Mouse (Mus musculus) central nervous system, embryonic 11.5 days (tissue): ENCODE results near the gene Defb10. TPM values are rescaled to one million over a fixed set of nuclear protein-coding genes. Genes with fewer than 3 reads are reported as not detected.

ENCODE experiments used
- polyA plus RNA-seq: library from polyadenylated mRNA; depleted of rRNA; stranded (reverse); fragments of >200 nt; gene quantifications from 2 replicates; pipeline ENCODE4 v1.2.3, GENCODE M21; 2012; rRNA removed

Gene Defb10
- polyA plus RNA-seq: not detected in 2 replicates

GRCm38 (mm10) chr8:21858586-21858985 is at the start of gene Defb10:
Gene Defb10, plus strand, starts transcription at chr8:21858901.

GRCm38 (mm10) chr8:21885321-21885720 is 26.6 kb downstream of the Defb10 start, which contains the start of gene Defb9:
Gene Defb9, minus strand, starts transcription at chr8:21885421.

GRCm38 (mm10) chr8:21906290-21906689 is 47.6 kb downstream of the Defb10 start, which contains the start of gene Defb11:
Gene Defb11, minus strand, starts transcription at chr8:21906412.

Other genes with a start within 250 kb of the Defb10 start
- gene Defa26, start 240.7 kb upstream of the Defb10 start, polyA plus RNA-seq: not detected in 2 replicates
- gene Defa17, start 203.1 kb upstream of the Defb10 start, polyA plus RNA-seq: not detected in 2 replicates
- not detected in 2 replicates for gene Defa34, start 193.1 kb upstream of the Defb10 start, polyA plus RNA-seq
- gene AY761184, start 155.3 kb upstream of the Defb10 start, polyA plus RNA-seq: not detected in 2 replicates
- 0.28 TPM in 1 of 2 replicates, not detected in the other for gene Defa24, start 124.4 kb upstream of the Defb10 start, polyA plus RNA-seq
- not detected in 2 replicates for gene Defb50, start 35.4 kb upstream of the Defb10 start, polyA plus RNA-seq
- not detected in 2 replicates for gene Defb2, start 19.0 kb upstream of the Defb10 start, polyA plus RNA-seq
- not detected in 2 replicates for gene Defb9, start 26.5 kb downstream of the Defb10 start, polyA plus RNA-seq
- gene Defb11, start 47.5 kb downstream of the Defb10 start, polyA plus RNA-seq: 0.56 and 0.76 TPM in 2 replicates
- gene Defb15, start 73.8 kb downstream of the Defb10 start, polyA plus RNA-seq: not detected in 2 replicates
- not detected in 2 replicates for gene Defb35, start 79.5 kb downstream of the Defb10 start, polyA plus RNA-seq
- gene Defb13, start 87.9 kb downstream of the Defb10 start, polyA plus RNA-seq: not detected in 2 replicates
- gene Fam90a1a, start 99.8 kb downstream of the Defb10 start, polyA plus RNA-seq: not detected in 2 replicates
- not detected in 2 replicates for gene Ccdc70, start 110.9 kb downstream of the Defb10 start, polyA plus RNA-seq
- 2.7 and 3.7 TPM in 2 replicates for gene Atp7b, start 201.4 kb downstream of the Defb10 start, polyA plus RNA-seq
- 9.4 and 17.1 TPM in 2 replicates for gene Alg11, start 201.8 kb downstream of the Defb10 start, polyA plus RNA-seq